Mouse (Mus musculus) Patski (cell line): ENCODE measurements around the gene 0610012G03Rik. TPM values are rescaled to one million over a fixed set of nuclear protein-coding genes. Genes with fewer than 3 reads are reported as not detected.

Experiments
- ATAC-seq: fragments of 100-300 bp; one replicate; pipeline ENCODE4 v1.8.0; 2021
- CTCF ChIA-PET: fragments of 350-600 bp; sonication (Branson Sonifier 250); formaldehyde crosslinking; loops from one replicate; lab custom pipeline; 2022; ENCODE audit warnings: inconsistent platforms; lab: Charles Lee
- POLR2A ChIA-PET: fragments of 350-600 bp; sonication (Branson Sonifier 250); formaldehyde crosslinking; loops from one replicate; lab custom pipeline; 2022; ENCODE audit warnings: antibody characterized with exemption, inconsistent platforms; lab: Charles Lee
- DNase-seq: peaks from one replicate; pipeline ENCODE4 v3.0.0-alpha.2; 2011; ENCODE audit warnings: low read depth, low spot score
- H3K27me3 ChIP-seq: fragments of 371-371 bp; one replicate; pipeline ENCODE4 v1.5.1; 2021
- CTCF ChIP-seq: fragments of 100-300 bp; IDR thresholded peaks from one replicate; pipeline ENCODE4 v1.5.1; 2021
- in situ Hi-C: fragments of 300-500 bp; cut with MboI; formaldehyde crosslinking; loops from 3 replicates; pipeline ENCODE4 v1.11.1; 2018; ENCODE audit warnings: low pct_unique_long_range_greater_than_20kb, mixed read lengths
- polyA plus RNA-seq: library from polyadenylated mRNA; unstranded; gene quantifications from one replicate; pipeline ENCODE4 v1.2.3, GENCODE M21; 2021

Gene 0610012G03Rik
- polyA plus RNA-seq, 1 experiment from 2014 or later = 39.1 TPM

DNA sequence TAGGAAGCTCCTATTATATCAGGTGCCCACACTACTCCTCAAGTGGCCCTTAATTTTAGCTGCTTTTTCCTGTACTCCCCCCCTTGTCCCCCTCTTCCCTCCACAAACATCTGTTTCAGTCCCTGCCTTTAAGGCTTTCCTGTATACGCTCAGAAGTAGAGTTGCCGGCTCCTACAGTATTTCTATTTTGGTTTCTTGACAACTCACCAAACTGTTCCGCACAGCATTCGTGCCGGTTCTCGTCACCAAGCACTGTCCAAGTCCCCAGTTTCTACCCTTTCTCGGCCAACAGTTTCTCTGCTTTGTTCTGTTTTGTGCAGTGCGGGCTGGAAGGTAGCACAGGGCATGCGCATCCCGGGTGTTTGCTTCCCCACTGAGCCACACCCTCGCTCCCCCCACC lies 39.3 kb downstream of the 0610012G03Rik start:
- DNase-seq (no peak), ATAC-seq (no peak)
- no peak for TF ChIP-seq CTCF
- no peaks in the 10 kb centered on the region for H3K27me3 ChIP-seq
- in situ Hi-C loops = no loop called here
- POLR2A ChIA-PET = no interaction called here
- CTCF ChIA-PET = interaction anchor here (3.2 kb wide), 1 partner anchor 31 kb away, joined by 11 read pairs; the partner anchor contains the start of gene Meltf

DNA sequence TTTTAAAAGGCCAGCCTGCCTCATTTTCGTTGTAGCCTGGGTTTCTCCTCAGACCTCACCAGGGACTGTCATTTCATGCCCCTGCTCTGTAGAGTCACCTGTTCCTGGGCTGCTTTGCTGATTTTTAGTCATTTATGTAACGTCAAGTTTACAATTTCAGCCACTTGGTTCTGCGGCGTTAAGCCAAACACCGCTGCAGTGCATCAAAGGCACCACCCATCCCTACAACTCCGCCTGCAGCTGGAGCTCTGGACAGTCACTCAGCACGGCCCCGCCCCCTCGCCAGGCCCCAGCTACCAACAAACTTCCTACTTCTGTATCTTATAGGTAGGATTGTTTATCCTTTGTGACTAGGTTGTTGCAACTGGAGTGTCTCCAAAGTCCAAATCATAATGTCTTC lies 41.4 kb downstream of the 0610012G03Rik start:
- no peak for TF ChIP-seq CTCF
- no peak for DNase-seq
- H3K27me3 ChIP-seq = no peaks in the 10 kb centered on the region
- in situ Hi-C loops = no loop called here
- CTCF ChIA-PET = interaction anchor here (1.1 kb wide), 1 partner anchor 12 kb away, joined by 4 read pairs; no protein-coding TSS in a partner anchor
- ATAC-seq = no peak
- POLR2A ChIA-PET = interaction anchor here (0.5 kb wide), 1 partner anchor 297 kb away, joined by 3 read pairs; no protein-coding TSS in a partner anchor

DNA sequence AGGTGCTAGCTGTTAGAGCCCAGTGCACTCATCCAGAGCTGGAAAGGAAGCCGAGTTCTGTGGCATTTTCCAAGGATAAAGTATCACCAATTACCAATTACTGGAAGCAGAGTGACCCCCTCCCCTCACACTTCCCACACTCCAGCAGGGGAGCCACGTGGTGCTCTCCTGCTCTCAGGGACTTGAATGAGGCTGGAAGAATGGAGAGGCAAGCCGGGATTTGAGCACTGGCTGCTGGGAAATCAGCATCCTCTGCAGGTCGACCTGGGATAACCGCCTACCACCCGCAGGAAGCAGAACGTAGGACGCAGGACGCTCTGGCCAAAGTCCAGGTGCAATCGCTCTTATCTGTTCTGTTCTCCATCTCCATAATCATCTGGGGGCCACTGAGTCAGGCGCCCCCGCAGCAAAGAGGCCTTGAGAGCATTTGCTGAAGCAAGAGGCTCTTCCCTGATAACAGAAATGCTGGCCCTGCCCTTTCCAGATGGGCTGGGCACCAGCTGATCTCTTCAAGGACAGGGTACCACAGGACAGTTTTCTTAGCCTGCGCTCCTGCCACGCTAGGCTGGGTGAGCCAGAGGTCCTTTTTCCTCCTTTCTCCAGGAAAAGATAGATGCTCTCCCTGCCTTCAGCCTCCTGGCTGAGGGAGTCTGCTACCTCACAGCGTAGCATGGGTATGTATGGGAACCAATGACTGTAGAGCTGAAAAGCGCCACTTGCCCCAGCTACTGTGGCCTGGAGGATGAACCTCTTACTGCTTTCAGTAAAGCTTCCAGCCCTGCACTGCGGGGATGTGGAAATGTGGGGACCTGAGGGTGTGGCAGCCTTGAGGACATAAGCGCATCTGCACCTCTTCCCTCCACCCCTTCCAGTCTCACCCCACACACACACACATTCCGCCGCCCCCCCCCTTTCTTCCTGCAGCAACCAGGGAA lies 42.1 kb downstream of the 0610012G03Rik start:
- ChIA-PET CTCF (interaction anchor here (1.1 to 1.3 kb wide), 2 partner anchors 11 to 12 kb away, joined by 4 read pairs; no protein-coding TSS in a partner anchor), POLR2A (no interaction called here)
- ATAC-seq = no peak
- in situ Hi-C loops = no loop called here
- no peak for TF ChIP-seq CTCF
- DNase-seq = no peak
- no peaks in the 10 kb centered on the region for H3K27me3 ChIP-seq

DNA sequence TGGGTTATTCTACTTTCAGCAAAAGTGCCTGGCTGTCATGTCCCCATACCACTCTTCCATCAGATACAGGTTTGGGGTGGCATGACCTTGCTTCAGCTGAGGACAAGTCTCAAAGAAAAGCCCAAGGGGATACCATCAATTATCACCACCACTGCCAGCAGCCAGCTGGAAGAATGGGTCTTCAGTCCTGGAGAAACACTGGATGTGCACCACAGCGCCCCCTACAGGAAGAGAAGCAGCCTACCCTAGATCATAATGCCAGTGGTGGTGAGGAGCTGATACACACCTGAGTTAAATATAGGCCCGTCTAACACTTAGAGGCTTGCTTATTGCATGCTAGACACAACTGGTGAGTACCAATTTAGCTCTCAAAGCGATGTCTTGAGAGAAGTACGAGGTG lies 43.0 kb downstream of the 0610012G03Rik start:
- POLR2A ChIA-PET = no interaction called here
- no peak for TF ChIP-seq CTCF
- DNase-seq = no peak

DNA sequence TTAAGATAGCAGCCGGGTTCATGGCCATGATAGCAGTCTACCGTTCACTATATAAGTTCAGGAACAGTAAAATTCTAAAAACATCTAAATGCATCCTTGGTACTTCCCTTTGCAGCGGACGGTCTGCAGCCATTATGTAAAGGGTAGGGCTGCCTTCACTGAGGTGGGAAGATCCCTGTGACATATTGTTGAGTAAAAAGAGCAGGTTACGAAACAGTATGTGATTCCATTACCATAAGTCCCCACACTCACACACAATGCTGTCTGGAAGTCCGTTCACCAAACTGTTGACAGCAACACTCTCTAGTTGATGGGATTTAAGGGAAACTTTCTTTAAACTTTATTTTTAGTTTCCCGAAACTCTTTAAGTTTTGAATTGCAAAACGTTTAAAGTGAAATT lies 45.1 kb downstream of the 0610012G03Rik start:
- ATAC-seq = no peak
- ChIA-PET CTCF (no interaction called here), POLR2A (no interaction called here)
- H3K27me3 ChIP-seq = no peaks in the 10 kb centered on the region
- DNase-seq = no peak
- in situ Hi-C loops = no loop called here
- no peak for TF ChIP-seq CTCF

More for the DNA sequence above, 43.0 kb downstream of the 0610012G03Rik start:
- no peak for ATAC-seq
- in situ Hi-C loops = no loop called here
- no peaks in the 10 kb centered on the region for H3K27me3 ChIP-seq
- CTCF ChIA-PET = interaction anchor here (1.3 kb wide), 1 partner anchor 10 kb away, joined by 4 read pairs; no protein-coding TSS in a partner anchor

DNA sequence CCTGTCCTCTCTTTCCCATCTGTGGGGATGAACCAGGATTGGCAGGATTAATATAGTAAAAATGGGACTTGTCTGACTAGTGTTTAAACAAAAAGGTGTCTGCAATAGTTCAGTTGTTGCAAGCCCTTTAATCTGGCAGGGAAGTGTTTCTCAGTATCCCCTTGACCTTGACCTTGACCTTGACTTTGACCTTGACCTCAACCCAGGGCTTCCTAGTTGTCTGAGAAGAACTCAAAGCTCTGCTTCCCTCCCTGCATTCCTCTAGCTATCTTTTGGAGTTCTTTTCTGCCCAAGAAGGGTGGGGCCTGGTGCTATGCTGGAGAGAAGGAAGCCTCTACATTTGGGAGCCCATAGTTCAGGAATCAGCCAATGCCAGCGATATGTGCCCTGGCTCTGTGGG lies 46.4 kb downstream of the 0610012G03Rik start:
- DNase-seq (no peak), ATAC-seq (no peak)
- POLR2A ChIA-PET = no interaction called here
- in situ Hi-C loops = no loop called here
- no peak for TF ChIP-seq CTCF
- CTCF ChIA-PET = no interaction called here
- no peaks in the 10 kb centered on the region for H3K27me3 ChIP-seq

DNA sequence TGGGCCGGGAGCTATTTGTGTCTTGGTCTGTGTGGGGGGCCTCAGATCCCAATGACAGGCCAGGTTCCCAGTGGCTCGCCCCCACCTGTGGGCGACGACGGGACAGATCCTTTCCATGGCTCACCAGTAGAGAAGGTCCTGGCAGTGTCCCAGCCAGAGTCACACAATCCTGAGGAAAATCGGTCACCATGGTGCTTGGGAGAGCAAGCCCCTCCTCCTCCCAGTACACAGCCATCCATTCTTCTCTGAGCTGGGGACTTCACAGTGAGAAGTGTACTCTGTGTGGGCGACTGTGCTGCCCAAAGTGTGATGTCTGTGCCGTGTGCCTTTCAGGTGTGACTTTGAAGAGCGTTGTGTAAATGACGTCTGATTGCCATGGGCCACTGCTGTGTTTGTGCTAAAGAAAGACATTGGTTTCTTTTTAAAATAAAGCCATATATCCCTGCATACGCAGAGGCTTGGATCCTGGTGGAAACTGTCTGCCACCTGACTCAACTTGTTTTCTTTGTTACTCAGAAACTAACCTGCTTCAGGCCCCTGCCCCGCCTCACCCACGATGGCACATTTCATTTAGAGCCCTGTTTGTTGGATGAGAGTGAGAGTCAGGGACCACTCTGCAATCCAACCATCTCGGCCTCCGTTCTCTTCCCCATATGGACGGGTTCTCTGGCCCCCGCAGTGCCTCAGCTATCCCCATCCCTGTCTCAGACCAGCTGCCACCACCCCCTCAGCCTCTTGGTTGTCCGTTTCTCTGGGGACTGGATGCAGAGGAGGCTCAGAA lies 49.6 kb downstream of the 0610012G03Rik start:
- no peak for DNase-seq
- ATAC-seq = no peak
- in situ Hi-C loops = no loop called here
- CTCF ChIA-PET = interaction anchor here (1.6 kb wide), 1 partner anchor 20 kb away, joined by 4 read pairs; the partner anchor contains the start of gene Meltf
- TF ChIP-seq CTCF = no peak
- no peaks in the 10 kb centered on the region for H3K27me3 ChIP-seq
- POLR2A ChIA-PET = no interaction called here

Other genes with a start within 250 kb of the 0610012G03Rik start
- gene Meltf, start 69.7 kb downstream of the 0610012G03Rik start, polyA plus RNA-seq = 0.31 TPM
- 0.35 TPM for gene Pigz, start 14.6 kb downstream of the 0610012G03Rik start, polyA plus RNA-seq
- 114 TPM for gene Ncbp2, start within 50 bp of the 0610012G03Rik start, polyA plus RNA-seq
- 41.3 TPM for gene Senp5, start 54.8 kb upstream of the 0610012G03Rik start, polyA plus RNA-seq
- 55.7 TPM for gene Pak2, start 130.8 kb upstream of the 0610012G03Rik start, polyA plus RNA-seq
- gene Pigx, start 151.2 kb upstream of the 0610012G03Rik start, polyA plus RNA-seq = 61.5 TPM
- 39.5 TPM for gene Cep19, start 151.3 kb upstream of the 0610012G03Rik start, polyA plus RNA-seq
- not detected for gene Nrros, start 217.1 kb upstream of the 0610012G03Rik start, polyA plus RNA-seq
- gene Bex6, start 231.3 kb upstream of the 0610012G03Rik start, polyA plus RNA-seq = not detected